Mouse (Mus musculus): Measurements from ENCODE around the gene Ddx52. TPM values are rescaled to one million over a fixed set of nuclear protein-coding genes. Genes with fewer than 3 reads are reported as not detected.

Gene Ddx52
- polyA plus RNA-seq, 1 experiment from 2014 or later, result 18.7 TPM

DNA sequence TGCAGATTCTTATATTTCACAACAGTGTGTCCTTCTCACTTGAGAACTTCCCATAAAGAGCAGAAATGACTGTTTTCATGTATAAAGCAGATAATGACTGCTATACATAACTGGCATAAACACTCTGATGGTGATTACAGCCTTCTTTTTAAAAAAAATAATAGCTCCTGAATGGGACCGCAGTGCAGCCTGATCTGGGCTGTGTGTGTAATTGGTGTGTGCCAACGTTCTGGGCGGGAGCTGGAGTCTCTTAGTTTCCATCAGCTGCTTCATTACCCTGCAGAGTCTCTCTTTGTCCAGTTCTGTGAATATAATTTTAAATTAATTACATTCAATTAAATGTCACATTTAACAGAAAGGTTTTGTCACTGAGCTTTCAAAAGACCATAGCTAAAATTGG, 57.1 kb downstream of the Ddx52 start:
- WGBS, result 90% methylated on average over 3 of the region's 3 CpGs
- H3K27ac ChIP-seq, result no peak overlapping the region
- peaks cover 64% of the 10 kb centered on the region for H3K36me3 ChIP-seq
- no peaks in the 10 kb centered on the region for H3K4me1 ChIP-seq (replicated peaks)
- H3K27me3 ChIP-seq, result no peaks in the 10 kb centered on the region
- H3K9me3 ChIP-seq (replicated peaks), result no peaks in the 10 kb centered on the region
- H3K9ac ChIP-seq, result no peak overlapping the region
- ATAC-seq (replicated peaks; ENCODE audit: insufficient number of reproducible peaks, insufficient read depth, low FRiP score, low read depth), result no peak
- no peak overlapping the region for H3K4me2 ChIP-seq
- no peak overlapping the region for H3K4me3 ChIP-seq

DNA sequence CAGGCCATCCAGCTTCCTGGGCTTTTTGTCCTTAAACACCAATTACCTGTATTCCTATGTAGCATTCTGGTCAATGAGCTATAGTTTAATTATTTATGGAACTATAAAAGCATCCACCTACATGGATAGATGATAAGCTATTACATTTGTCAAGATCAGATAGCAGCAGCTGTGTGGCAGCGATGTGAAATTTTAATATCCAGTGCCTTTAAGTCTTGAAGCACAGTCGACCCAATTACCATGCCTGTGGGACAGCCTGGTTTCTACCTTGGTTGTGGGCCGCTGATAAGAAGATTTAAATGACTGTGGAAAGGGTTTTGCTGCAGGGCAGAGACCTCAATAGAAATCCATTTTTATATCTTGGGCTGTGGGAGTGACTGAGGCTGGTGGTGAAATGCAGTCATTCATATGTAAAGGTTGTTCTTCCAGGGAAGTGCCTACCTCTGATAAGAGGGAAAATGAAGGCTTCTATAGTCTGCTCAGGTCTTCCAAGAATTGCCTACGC, 57.6 kb downstream of the Ddx52 start:
- no peaks in the 10 kb centered on the region for H3K27me3 ChIP-seq
- peaks cover 66% of the 10 kb centered on the region for H3K36me3 ChIP-seq
- H3K9ac ChIP-seq, result no peak overlapping the region
- H3K9me3 ChIP-seq (replicated peaks), result no peaks in the 10 kb centered on the region
- no peak overlapping the region for H3K27ac ChIP-seq
- no peak overlapping the region for H3K4me2 ChIP-seq
- 77% methylated on average over 4 of the region's 4 CpGs for WGBS
- H3K4me3 ChIP-seq, result no peak overlapping the region
- H3K4me1 ChIP-seq (replicated peaks), result no peaks in the 10 kb centered on the region
- ATAC-seq (replicated peaks; ENCODE audit: insufficient number of reproducible peaks, insufficient read depth, low FRiP score, low read depth), result no peak

DNA sequence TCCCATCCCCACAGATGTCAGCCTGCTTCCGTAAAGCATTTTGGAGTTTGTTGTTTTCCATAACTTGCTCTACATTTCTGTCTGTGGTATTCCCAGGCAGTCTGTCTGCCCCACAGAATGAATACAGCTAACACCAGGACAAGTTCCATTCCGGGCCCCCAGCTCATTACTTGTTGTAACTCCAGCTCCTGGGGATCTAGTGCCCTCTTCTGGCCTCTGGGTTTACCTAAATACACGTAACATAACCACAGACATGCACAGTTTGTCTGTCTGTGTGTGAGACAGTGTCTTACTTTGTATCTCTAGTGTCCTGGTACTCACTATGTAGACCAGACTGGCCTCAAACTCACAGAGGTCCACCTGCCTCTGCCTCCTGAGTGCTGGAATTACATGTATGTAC, 59.4 kb downstream of the Ddx52 start:
- H3K9ac ChIP-seq, result no peak overlapping the region
- no peak overlapping the region for H3K4me3 ChIP-seq
- ATAC-seq (replicated peaks; ENCODE audit: insufficient number of reproducible peaks, insufficient read depth, low FRiP score, low read depth), result no peak
- peaks cover 53% of the 10 kb centered on the region for H3K36me3 ChIP-seq
- 90% methylated on average over 3 of the region's 3 CpGs for WGBS
- H3K9me3 ChIP-seq (replicated peaks), result no peaks in the 10 kb centered on the region
- H3K4me2 ChIP-seq, result no peak overlapping the region
- H3K27me3 ChIP-seq, result no peaks in the 10 kb centered on the region
- H3K4me1 ChIP-seq (replicated peaks), result no peaks in the 10 kb centered on the region
- no peak overlapping the region for H3K27ac ChIP-seq

DNA sequence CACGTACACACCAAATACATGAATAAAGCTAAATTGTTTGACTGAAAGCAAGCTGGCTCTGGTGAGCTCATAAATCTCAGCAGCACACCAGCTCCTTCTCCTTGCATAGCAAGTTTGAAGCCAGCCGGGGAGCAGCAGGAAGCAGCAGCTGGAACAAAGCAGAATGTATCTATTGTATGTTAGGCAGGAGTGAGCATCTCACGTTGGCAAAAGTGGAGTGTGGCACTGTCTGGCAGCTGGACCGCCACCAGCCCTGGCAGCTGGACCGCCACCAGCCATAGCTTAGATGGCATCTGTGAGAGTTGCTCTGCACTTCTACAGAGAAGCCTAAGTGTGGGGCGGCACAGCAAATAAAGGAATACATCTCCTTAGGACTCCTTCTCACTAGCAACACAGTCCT, 62.1 kb downstream of the Ddx52 start:
- WGBS, result 88% methylated on average over 6 of the region's 6 CpGs
- Histone ChIP-seq H3K9ac (no peak overlapping the region), H3K9me3 (replicated peaks) (no peaks in the 10 kb centered on the region), H3K27ac (no peak overlapping the region), H3K27me3 (no peaks in the 10 kb centered on the region), H3K4me3 (no peak overlapping the region), H3K36me3 (peaks cover 44% of the 10 kb centered on the region), H3K4me2 (no peak overlapping the region), H3K4me1 (replicated peaks) (no peaks in the 10 kb centered on the region)
- ATAC-seq (replicated peaks; ENCODE audit: insufficient number of reproducible peaks, insufficient read depth, low FRiP score, low read depth), result no peak

DNA sequence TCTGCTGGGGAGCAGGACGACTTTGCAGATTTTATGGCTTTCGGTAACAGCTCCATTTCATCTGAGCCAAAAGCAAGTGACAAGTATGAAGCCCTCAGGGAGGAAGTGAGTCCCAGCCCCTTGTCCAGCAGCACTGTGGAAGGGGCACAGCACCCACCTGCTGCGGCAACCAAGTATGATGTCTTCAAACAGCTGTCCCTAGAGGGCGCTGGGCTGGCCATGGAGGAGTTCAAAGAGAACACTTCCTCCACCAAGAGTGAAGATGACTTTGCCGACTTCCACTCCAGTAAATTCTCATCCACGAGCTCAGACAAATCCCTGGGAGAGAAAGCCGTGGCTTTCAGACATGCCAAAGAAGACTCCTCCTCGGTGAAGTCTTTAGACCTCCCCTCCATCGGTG, 67.1 kb downstream of the Ddx52 start:
- Histone ChIP-seq H3K27ac (no peak overlapping the region), H3K36me3 (peaks cover 16% of the 10 kb centered on the region), H3K9ac (no peak overlapping the region), H3K4me3 (no peak overlapping the region), H3K9me3 (replicated peaks) (no peaks in the 10 kb centered on the region), H3K4me1 (replicated peaks) (no peaks in the 10 kb centered on the region), H3K27me3 (no peaks in the 10 kb centered on the region), H3K4me2 (no peak overlapping the region)
- WGBS, result 84% methylated on average over 9 of the region's 9 CpGs
- ATAC-seq (replicated peaks; ENCODE audit: insufficient number of reproducible peaks, insufficient read depth, low FRiP score, low read depth), result no peak

DNA sequence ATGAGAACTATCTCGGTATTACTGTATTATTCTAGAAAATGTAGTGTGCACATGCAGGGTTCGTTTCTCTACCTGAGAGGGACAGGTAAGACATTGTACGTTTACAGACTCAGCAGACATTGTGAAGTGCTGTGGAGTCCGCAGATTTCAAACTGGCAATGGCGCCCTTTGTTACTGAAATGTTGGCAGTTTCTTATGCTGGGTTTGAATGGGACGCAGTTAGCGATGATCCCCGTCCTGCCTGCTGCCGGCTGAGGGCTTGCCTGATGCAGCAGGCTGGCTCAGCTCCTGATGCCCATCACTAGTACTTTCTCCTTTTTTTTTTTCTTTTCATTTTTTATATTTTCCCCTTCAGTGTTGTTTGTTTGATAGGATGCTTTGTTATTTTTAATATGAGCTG, 68.5 kb downstream of the Ddx52 start:
- no peaks in the 10 kb centered on the region for H3K27me3 ChIP-seq
- ATAC-seq (replicated peaks; ENCODE audit: insufficient number of reproducible peaks, insufficient read depth, low FRiP score, low read depth), result no peak
- peaks cover 13% of the 10 kb centered on the region for H3K36me3 ChIP-seq
- H3K9me3 ChIP-seq (replicated peaks), result no peaks in the 10 kb centered on the region
- 88% methylated on average over 9 of the region's 9 CpGs for WGBS
- no peak overlapping the region for H3K4me3 ChIP-seq
- no peak overlapping the region for H3K4me2 ChIP-seq
- H3K4me1 ChIP-seq (replicated peaks), result no peaks in the 10 kb centered on the region
- H3K27ac ChIP-seq, result no peak overlapping the region
- no peak overlapping the region for H3K9ac ChIP-seq

DNA sequence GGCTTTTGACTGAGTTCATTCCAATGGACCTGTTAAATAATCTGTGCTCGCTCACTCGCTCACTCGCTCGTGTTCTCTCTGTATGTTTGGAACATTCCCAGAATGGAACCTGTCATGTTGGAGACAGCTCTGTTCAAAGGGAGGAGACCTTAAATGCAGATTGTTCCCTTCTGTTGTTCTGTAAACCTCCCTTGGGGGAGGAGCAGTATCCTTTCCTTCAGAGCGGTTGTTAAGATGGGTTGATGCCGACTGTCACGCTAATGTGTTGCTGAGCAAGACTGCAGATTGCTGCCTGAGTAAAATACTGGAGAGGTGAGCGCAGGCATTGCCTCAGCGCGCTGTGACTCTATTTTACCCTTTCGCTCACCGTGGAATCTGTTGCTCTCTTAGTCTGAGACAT, 69.2 kb downstream of the Ddx52 start:
- Histone ChIP-seq H3K36me3 (peaks cover 13% of the 10 kb centered on the region), H3K4me1 (replicated peaks) (no peaks in the 10 kb centered on the region), H3K27ac (no peak overlapping the region), H3K9me3 (replicated peaks) (no peaks in the 10 kb centered on the region), H3K4me2 (no peak overlapping the region), H3K27me3 (no peaks in the 10 kb centered on the region), H3K4me3 (no peak overlapping the region), H3K9ac (no peak overlapping the region)
- WGBS, result 57% methylated on average over 12 of the region's 12 CpGs
- ATAC-seq (replicated peaks; ENCODE audit: insufficient number of reproducible peaks, insufficient read depth, low FRiP score, low read depth), result no peak

DNA sequence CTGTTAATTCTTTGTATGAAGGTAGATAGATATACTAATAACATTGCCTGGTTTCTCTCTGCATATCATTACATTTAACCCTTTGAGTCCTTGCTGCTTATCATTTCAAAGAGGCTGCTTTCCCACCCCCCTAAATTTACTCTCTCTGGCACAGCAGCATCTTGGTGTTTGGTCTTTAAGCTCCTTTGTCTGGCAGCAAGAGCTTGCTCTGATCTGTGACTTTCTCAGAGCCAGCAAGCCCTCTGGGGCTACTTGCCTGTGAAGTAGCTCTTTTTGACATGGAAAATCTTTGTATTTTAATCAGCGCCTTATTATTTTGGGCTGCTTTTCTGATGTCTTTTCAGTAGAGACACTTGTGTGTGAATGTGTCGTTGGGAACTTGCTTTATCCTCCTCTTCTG, 69.7 kb downstream of the Ddx52 start:
- Histone ChIP-seq H3K4me3 (no peak overlapping the region), H3K27me3 (no peaks in the 10 kb centered on the region), H3K9ac (no peak overlapping the region), H3K4me1 (replicated peaks) (no peaks in the 10 kb centered on the region), H3K36me3 (peaks cover 13% of the 10 kb centered on the region), H3K4me2 (no peak overlapping the region), H3K27ac (no peak overlapping the region), H3K9me3 (replicated peaks) (no peaks in the 10 kb centered on the region)
- 77% methylated on average over 2 of the region's 2 CpGs for WGBS
- ATAC-seq (replicated peaks; ENCODE audit: insufficient number of reproducible peaks, insufficient read depth, low FRiP score, low read depth), result no peak

Other genes with a start within 250 kb of the Ddx52 start
- gene Wfdc17, start 238.1 kb upstream of the Ddx52 start, polyA plus RNA-seq (2015; fragmentation: Nextera tagmentation; extraction: Ambion mirVana), result 1.4 and 2.2 TPM in 2 replicates
- gene Wfdc18, start 233.0 kb upstream of the Ddx52 start, polyA plus RNA-seq (2015; fragmentation: Nextera tagmentation; extraction: Ambion mirVana), result 6.5 and 6.9 TPM in 2 replicates
- 0.67 and 3.6 TPM in 2 replicates for gene Wfdc21, start 195.1 kb upstream of the Ddx52 start, polyA plus RNA-seq (2015; fragmentation: Nextera tagmentation; extraction: Ambion mirVana)
- 13.2 and 16.4 TPM in 2 replicates for gene Heatr6, start 188.4 kb upstream of the Ddx52 start, polyA plus RNA-seq (2015; fragmentation: Nextera tagmentation; extraction: Ambion mirVana)
- 0.40 and 0.85 TPM in 2 replicates for gene Hnf1b, start 92.0 kb upstream of the Ddx52 start, polyA plus RNA-seq (2015; fragmentation: Nextera tagmentation; extraction: Ambion mirVana)
- gene Synrg, start 22.4 kb downstream of the Ddx52 start, polyA plus RNA-seq (2015; fragmentation: Nextera tagmentation; extraction: Ambion mirVana), result 6.2 and 8.8 TPM in 2 replicates
- gene Dusp14, start 127.2 kb downstream of the Ddx52 start, polyA plus RNA-seq (2015; fragmentation: Nextera tagmentation; extraction: Ambion mirVana), result 4.3 and 8.9 TPM in 2 replicates
- gene Tada2a, start 187.5 kb downstream of the Ddx52 start, polyA plus RNA-seq (2015; fragmentation: Nextera tagmentation; extraction: Ambion mirVana), result 15.5 and 20.1 TPM in 2 replicates
- gene Acaca, start 187.6 kb downstream of the Ddx52 start, polyA plus RNA-seq (2015; fragmentation: Nextera tagmentation; extraction: Ambion mirVana), result 5.9 and 7.5 TPM in 2 replicates
- not detected in 2 replicates for gene Gm11437, start 225.4 kb downstream of the Ddx52 start, polyA plus RNA-seq (2015; fragmentation: Nextera tagmentation; extraction: Ambion mirVana)